Mouse (Mus musculus) induced T-regulatory cell, adult 2 months (primary cell): ENCODE results near the gene Il2rg.
A peak's percentile ranks its signal among the peaks of the same experiment; 100 is the strongest.

Experiments used
- DNase-seq: peaks from one replicate; pipeline ENCODE4 v3.0.0-alpha.2; 2012; ENCODE audit warnings: low read depth

Il2rg gene

GRCm38 (mm10) chrX:101268025-101268754 is at the start of gene Il2rg:
Il2rg (minus strand) TSS chrX:101268255.
- DNase-seq, result peak; percentile 93

DNA sequence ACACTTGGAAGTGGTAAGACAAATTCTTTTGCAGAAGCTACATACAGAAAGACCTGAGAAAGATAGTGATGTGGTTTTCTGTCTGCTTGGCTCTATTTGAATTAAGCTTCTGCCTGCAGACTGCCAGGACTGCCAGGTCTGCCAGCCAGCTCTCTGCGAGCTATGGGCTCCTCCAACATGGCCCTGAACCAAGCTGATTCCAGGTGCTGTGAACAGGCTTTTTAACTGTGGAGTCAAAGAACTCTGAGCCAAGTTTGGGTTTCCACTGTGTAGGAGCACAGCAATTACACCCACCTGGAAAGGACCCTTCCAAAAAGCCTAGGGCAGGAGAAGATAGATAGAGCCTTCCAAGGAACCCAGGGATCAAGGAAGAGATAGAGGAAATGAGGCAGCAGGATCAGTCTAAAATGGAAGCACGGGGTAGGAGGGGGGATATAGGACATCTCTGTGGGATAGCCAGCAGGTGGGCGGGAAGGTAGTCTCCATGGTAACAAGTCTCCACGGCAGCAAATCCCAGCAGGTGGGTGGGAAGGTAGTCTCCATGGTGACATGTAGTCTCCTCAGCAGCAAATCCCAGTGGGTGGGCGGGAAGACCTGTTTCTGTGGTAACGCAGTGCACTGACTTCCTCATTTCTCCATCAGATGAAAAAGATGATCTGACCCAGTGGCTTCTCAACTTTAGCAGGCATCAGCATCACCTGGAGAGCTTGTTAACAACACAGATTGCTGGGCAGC is 45.7 kb upstream of the Il2rg start:
- no peak for DNase-seq

DNA sequence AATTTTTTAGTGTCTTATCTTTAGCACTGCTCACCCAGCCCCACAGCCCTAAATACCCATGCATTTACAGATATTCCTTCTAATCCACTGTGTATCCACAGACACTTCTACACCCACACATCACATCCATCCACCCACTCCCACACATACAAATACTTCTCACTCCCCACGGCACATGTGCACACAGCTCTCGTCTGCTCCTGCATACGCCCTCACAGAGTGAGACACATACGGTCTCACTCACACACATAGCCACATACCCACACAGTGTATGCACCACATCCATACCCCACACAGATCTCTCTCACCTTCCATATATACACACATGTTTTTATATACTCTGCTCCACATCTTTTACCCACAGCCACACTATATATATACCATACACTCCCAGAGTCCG is 41.2 kb upstream of the Il2rg start:
- DNase-seq, result no peak

DNA sequence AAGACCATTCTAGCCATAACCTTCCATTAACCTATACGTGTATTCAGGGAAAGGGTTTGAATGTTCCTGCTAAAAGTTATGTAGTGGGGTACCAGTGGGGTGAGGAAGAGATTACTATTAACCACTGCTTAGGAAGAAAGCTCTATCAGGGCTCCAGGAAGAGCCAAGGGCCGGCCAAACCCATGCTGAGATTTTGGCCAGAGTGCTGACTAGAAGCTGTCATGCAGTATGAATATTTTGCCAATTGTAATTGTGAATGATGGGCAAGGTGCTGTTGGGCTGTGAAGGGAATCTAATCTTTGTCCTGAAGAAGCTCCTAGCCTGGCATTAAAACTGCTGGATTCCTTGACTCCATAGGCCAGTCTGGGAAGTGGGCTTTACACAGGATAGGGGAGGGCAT is 36.6 kb upstream of the Il2rg start:
- DNase-seq, result no peak

- no peak for DNase-seq
Observed at GRCm38 (mm10) chrX:101301654-101302053, 33.6 kb upstream of the Il2rg start.

DNA sequence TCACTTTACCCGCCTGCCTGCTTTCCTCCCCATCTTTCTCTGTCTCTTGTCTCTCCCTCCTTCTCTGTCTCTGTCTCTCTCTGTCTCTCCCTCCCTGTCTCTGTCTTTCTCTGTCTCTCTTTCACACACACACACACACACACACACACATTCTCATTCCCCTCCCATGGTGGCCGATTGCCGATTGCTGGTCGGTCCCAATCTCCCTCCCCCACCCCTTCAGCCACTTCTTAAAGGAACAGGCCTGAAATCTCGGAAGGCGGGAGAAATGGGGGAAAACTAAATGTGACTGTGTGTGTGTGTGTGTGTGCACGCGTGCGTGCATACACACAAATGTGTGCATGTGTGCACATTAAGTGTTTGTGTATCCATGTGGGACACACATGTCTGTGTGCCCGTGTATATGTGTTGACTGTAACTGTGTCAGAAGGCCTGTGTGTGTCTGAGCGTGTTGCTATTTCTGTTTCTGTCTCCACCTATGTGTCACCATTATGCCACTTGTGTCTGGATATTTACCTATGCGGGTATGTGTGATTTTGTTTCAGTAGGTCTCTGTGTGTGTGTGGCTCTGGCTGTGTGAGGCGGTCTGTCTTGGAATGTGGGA is 32.5 kb upstream of the Il2rg start:
- no peak for DNase-seq

- DNase-seq, result no peak
Observed at GRCm38 (mm10) chrX:101299473-101300426, 31.7 kb upstream of the Il2rg start.

GRCm38 (mm10) chrX:101299055-101299454 is 31.0 kb upstream of the Il2rg start, which contains the start of gene Nlgn3:
Nlgn3 (plus strand) TSS chrX:101299168.
- DNase-seq, result no peak

GRCm38 (mm10) chrX:101290111-101290510 is 22.1 kb upstream of the Il2rg start:
- no peak for DNase-seq

- no peak for DNase-seq
Observed at GRCm38 (mm10) chrX:101289037-101289436, 21.0 kb upstream of the Il2rg start.

- DNase-seq, result no peak
Observed at GRCm38 (mm10) chrX:101288432-101288831, 20.4 kb upstream of the Il2rg start.

GRCm38 (mm10) chrX:101287543-101287942 is 19.5 kb upstream of the Il2rg start:
- no peak for DNase-seq

GRCm38 (mm10) chrX:101285953-101286670 is 18.1 kb upstream of the Il2rg start:
- no peak for DNase-seq

DNA sequence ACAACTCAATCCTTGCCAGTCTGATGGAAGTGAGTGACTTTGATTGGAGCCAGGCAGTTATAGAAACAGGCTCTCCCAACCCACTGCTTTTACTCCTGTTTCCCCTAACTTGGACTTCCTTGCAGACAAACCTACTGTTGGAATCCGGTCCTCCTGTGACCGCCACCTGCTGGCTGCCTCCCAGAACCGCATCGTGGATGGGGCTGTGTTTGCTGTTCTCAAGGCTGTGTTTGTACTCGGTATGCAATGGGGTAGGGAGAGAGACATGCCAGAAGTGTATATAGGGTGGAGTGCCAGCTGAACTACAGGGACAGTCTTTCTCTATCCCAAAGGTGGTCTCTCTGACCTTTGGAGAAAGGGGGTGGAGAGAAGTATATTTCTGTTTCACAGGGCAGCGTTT is 17.5 kb upstream of the Il2rg start:
- peak; percentile 76 for DNase-seq

DNA sequence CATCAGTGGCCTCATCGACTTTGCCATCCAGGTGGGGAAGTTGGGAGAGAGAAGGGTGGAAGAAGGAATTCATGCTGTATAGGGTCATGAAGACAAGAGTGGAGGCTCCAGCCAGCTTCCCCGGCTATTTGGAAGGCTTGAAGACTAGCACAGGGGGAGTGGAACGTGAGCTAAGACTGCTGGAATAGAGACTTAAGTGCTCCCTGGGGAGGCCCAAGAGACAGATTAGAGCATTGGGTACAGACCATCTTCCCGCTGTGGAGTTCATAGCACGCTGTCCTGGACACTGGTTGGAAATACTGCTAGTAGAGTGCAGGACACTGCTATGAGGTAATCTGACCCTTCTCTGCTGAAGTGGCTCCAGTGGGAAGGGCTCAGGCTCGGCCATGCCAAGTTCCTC is 14.8 kb upstream of the Il2rg start:
- no peak for DNase-seq

DNA sequence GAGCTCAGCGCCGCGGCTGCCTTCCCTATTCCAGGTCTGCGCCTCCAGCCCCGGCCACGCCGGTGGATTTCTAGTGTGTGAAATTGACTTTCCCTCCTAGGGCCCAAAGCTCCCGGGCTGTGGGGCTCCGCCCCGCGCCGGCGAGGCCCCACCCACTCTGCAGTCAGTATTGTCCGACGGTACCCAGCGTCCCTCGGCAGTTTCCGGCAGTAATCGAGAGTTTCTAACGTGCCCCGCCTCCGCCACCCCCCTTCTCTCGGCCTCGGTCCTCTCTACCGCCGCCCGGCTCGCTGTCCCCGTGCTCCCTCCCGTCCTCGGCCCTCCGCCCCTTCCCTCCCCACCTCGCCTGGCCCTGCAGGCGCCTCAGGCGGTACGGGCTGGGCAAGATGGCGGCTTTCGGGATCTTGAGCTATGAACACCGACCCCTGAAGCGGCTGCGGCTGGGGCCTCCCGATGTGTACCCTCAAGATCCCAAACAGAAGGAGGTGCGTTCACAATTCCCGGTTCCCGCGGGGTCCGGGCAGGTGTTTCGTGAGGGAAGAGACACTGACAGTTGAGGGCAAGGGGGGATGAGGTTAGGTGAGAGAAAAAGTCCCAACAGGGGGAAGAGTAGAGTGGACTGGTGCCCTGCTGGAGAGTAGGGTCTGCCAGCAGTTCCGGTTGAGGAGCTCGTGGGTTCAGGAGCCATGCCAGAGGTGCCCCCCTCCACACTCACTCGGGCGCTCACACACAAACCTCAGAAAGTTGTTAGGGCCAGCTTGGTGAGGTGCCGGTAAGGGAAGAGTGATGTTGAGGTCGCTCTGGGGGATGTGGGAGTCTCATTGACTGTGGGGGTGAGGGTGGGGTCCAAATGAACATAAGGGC is 6.1 kb upstream of the Il2rg start, which contains the start of gene Med12:
TSS of gene Med12 (plus strand) at position 156 of the 864 bp plus-strand sequence.
- DNase-seq, result peak; percentile 90

DNA sequence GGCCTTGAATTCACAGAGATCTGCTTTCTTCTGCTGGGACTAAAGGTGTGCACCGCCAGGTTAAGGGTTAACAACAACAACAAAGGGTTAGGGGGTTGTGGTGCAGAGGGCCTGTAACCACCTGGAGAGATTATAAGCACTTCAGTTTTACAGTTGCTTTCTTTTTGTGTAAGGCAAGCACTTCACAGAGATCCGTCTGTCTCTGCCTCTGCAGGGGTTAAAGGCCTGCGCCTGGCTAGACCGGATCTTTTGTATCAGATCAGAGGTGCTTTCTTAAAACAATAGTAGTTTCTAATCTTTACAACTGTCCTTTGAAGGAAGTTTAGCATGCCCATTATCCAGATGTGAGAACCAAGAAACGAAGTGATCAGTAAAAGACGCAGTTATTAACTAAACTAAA is 5.4 kb upstream of the Il2rg start:
- peak; percentile 65 for DNase-seq

DNA sequence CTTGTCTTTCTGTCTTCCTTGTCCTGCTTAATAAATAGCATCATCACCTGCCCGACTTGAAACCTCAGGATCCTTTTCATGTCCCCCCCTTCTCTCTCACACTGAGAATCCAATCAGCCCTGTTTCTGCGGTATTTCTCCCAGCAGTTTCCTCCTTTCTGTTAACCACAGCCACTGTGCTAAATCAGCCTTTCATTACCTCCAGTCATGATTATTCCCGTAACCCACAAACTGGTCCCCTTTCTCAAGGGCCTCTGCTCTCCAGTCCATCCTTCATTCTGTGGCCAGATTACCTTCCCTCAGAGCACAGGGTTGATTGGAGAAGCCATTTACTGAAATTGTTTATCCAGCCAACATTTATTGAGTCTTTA is 685 bp upstream of the Il2rg start, which contains the start of gene Gm20489:
TSS of gene Gm20489 (minus strand) at position 269 of the 370 bp plus-strand sequence.
- no peak for DNase-seq

DNA sequence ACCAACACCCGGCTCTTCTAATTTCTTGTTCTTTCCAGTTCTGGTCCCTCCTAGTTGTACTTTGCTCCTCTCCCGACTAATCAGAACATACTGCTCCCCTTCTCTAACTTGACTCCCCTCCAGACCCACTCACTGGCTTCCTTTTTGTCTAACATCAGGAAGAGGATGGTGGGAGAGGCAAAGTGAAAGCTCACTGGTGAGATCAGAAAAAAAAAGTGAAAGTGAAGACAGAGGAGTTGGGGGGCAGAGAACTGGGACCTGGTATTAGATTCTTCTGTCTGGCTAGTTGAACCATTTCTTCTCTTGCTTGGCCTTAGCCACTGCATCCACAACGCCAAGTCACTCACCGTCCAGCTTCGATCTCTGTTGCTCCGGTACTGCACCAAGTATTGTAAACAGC is 1.4 kb downstream of the Il2rg start:
- peak; percentile 63 for DNase-seq

- DNase-seq, result peak; percentile 9
Observed at GRCm38 (mm10) chrX:101263892-101264291, 4.2 kb downstream of the Il2rg start, which contains the start of gene Gm614. Gm614 (minus strand) TSS chrX:101263992.
